Mouse (Mus musculus) forebrain, embryonic 12.5 days (tissue): ENCODE data around the gene Atp11a. TPM values are rescaled to one million over a fixed set of nuclear protein-coding genes. Genes with fewer than 3 reads are reported as not detected.

ENCODE experiments used
- polyA plus RNA-seq: library from polyadenylated mRNA; unstranded; fragments of >200 nt; fragmentation: Nextera tagmentation; extraction: Ambion mirVana; gene quantifications from 2 replicates; pipeline ENCODE4 v1.2.1, GENCODE M21; 2016

Gene Atp11a
- polyA plus RNA-seq, 1 experiment from 2014 or later, result 19.1 TPM

Other genes with a start within 250 kb of the Atp11a start
- not detected in 2 replicates for gene Spaca7, start 184.0 kb upstream of the Atp11a start, polyA plus RNA-seq
- 59.0 and 62.2 TPM in 2 replicates for gene Tubgcp3, start 84.8 kb upstream of the Atp11a start, polyA plus RNA-seq
- 90.2 and 110 TPM in 2 replicates for gene Mcf2l, start 116.8 kb downstream of the Atp11a start, polyA plus RNA-seq